Mouse (Mus musculus) C2C12 (cell line): Measurements from ENCODE around the gene Anks1b. TPM values are rescaled to one million over a fixed set of nuclear protein-coding genes. Genes with fewer than 3 reads are reported as not detected.
A peak's percentile ranks its signal among the peaks of the same experiment; 100 is the strongest.

Experiments used
- H3K27me3 ChIP-seq: one replicate; pipeline ENCODE4 v1.6.1; 2011; ENCODE audit not compliant: control insufficient read depth, insufficient read depth, insufficient read length
- H3K36me3 ChIP-seq: one replicate; pipeline ENCODE4 v1.6.1; 2011; ENCODE audit not compliant: control insufficient read depth, insufficient read depth
- H3K4me3 ChIP-seq: one replicate; pipeline ENCODE4 v1.5.1; 2011; ENCODE audit warnings: mild to moderate bottlenecking, control low read depth; ENCODE audit not compliant: poor library complexity, insufficient read depth, severe bottlenecking
- H3K79me2 ChIP-seq: one replicate; pipeline ENCODE4 v1.6.1; 2011; ENCODE audit not compliant: control insufficient read depth, insufficient read depth
- H3K79me3 ChIP-seq: one replicate; pipeline ENCODE4 v1.6.1; 2011; ENCODE audit warnings: low read depth, control low read depth
- H3ac ChIP-seq: one replicate; pipeline ENCODE3; 2011; ENCODE audit warnings: low read depth; ENCODE audit not compliant: control insufficient read depth, insufficient read length
- CEBPB ChIP-seq: IDR thresholded peaks from one replicate; pipeline ENCODE4 v1.6.1; 2011; ENCODE audit warnings: low read depth, mild to moderate bottlenecking, control low read depth, moderate library complexity
- CTCF ChIP-seq: IDR thresholded peaks from one replicate; pipeline ENCODE4 v1.5.1; 2011; ENCODE audit not compliant: control insufficient read depth, insufficient read depth, insufficient read length
- FOSL1 ChIP-seq: IDR thresholded peaks from one replicate; pipeline ENCODE4 v1.8.0; 2011; ENCODE audit warnings: mild to moderate bottlenecking, low read length; ENCODE audit not compliant: poor library complexity, insufficient read depth, severe bottlenecking
- MAX ChIP-seq: IDR thresholded peaks from one replicate; pipeline ENCODE4 v1.6.1; 2011; ENCODE audit warnings: mild to moderate bottlenecking, control low read depth
- MYOD1 ChIP-seq: IDR thresholded peaks from one replicate; pipeline ENCODE4 v1.6.1; 2011; ENCODE audit warnings: low read depth; ENCODE audit not compliant: control insufficient read depth, insufficient read length
- MYOG ChIP-seq: IDR thresholded peaks from one replicate; pipeline ENCODE4 v1.6.1; 2011; ENCODE audit not compliant: control insufficient read depth, insufficient read length; ENCODE audit errors: extremely low read depth
- USF1 ChIP-seq: IDR thresholded peaks from one replicate; pipeline ENCODE4 v1.6.1; 2011; ENCODE audit warnings: low read depth, mild to moderate bottlenecking, control low read depth, moderate library complexity
- polyA plus RNA-seq: library from polyadenylated mRNA; unstranded; fragments of >200 nt; fragmentation: generic; extraction: Trizol; gene quantifications from one replicate; pipeline ENCODE4 v1.2.1, GENCODE M21; 2012; ENCODE audit warnings: missing spikeins

The Anks1b gene
- polyA plus RNA-seq, 1 experiment: 0.27 TPM

- peaks cover 6% of the 10 kb centered on the region for H3K27me3 ChIP-seq
- H3K36me3 ChIP-seq: no peaks in the 10 kb centered on the region
- H3ac ChIP-seq: no peak overlapping the region
- TF ChIP-seq USF1 (no peak), FOSL1 (no peak), MAX (no peak), MYOD1 (no peak), CEBPB (no peak), MYOG (no peak), CTCF (no peak)
- H3K4me3 ChIP-seq: no peak overlapping the region
- H3K79me2 ChIP-seq: no peaks in the 10 kb centered on the region
- H3K79me3 ChIP-seq: no peaks in the 10 kb centered on the region
Observed at GRCm38 (mm10) chr10:90723071-90723494, 849.8 kb downstream of the Anks1b start.

- no peaks in the 10 kb centered on the region for H3K79me2 ChIP-seq
- TF ChIP-seq CEBPB: no peak
- no peak overlapping the region for H3K4me3 ChIP-seq
- H3K79me3 ChIP-seq: no peaks in the 10 kb centered on the region
- no peaks in the 10 kb centered on the region for H3K36me3 ChIP-seq
- H3K27me3 ChIP-seq: peaks cover 6% of the 10 kb centered on the region
- no peak overlapping the region for H3ac ChIP-seq
Observed at GRCm38 (mm10) chr10:90723941-90724341, 850.6 kb downstream of the Anks1b start.

- H3K36me3 ChIP-seq: no peaks in the 10 kb centered on the region
- H3K27me3 ChIP-seq: peaks cover 6% of the 10 kb centered on the region
- H3K4me3 ChIP-seq: no peak overlapping the region
- no peaks in the 10 kb centered on the region for H3K79me3 ChIP-seq
- H3ac ChIP-seq: no peak overlapping the region
- TF ChIP-seq CTCF: no peak
- TF ChIP-seq MYOD1: no peak
- TF ChIP-seq USF1: no peak
- no peak for TF ChIP-seq CEBPB
- TF ChIP-seq FOSL1: no peak
- TF ChIP-seq MAX: no peak
- no peak for TF ChIP-seq MYOG
- no peaks in the 10 kb centered on the region for H3K79me2 ChIP-seq
Observed at GRCm38 (mm10) chr10:90724931-90725330, 851.6 kb downstream of the Anks1b start.

GRCm38 (mm10) chr10:90728401-90729358 is 855.4 kb downstream of the Anks1b start:
- TF ChIP-seq CTCF (peak; percentile 53), FOSL1 (no peak)
- no peaks in the 10 kb centered on the region for H3K79me2 ChIP-seq
- no peak overlapping the region for H3K4me3 ChIP-seq
- H3K36me3 ChIP-seq: no peaks in the 10 kb centered on the region
- H3ac ChIP-seq: peak overlapping the region; percentile 23
- H3K79me3 ChIP-seq: no peaks in the 10 kb centered on the region
- H3K27me3 ChIP-seq: peaks cover 6% of the 10 kb centered on the region

GRCm38 (mm10) chr10:90729527-90729926 is 856.2 kb downstream of the Anks1b start:
- no peak overlapping the region for H3ac ChIP-seq
- H3K4me3 ChIP-seq: no peak overlapping the region
- H3K79me2 ChIP-seq: no peaks in the 10 kb centered on the region
- TF ChIP-seq CTCF (no peak), MYOD1 (peak; percentile 43)
- H3K27me3 ChIP-seq: peaks cover 6% of the 10 kb centered on the region
- no peaks in the 10 kb centered on the region for H3K36me3 ChIP-seq
- no peaks in the 10 kb centered on the region for H3K79me3 ChIP-seq

GRCm38 (mm10) chr10:90732823-90733222 is 859.5 kb downstream of the Anks1b start:
- Histone ChIP-seq H3K79me2 (no peaks in the 10 kb centered on the region), H3K27me3 (peaks cover 2% of the 10 kb centered on the region), H3K4me3 (no peak overlapping the region), H3K79me3 (no peaks in the 10 kb centered on the region), H3ac (no peak overlapping the region), H3K36me3 (no peaks in the 10 kb centered on the region)
- TF ChIP-seq MAX (peak; percentile 45), MYOD1 (peak; percentile 61), CEBPB (no peak), FOSL1 (no peak), CTCF (no peak)
